Mouse (Mus musculus) retina, postnatal 1 day (tissue): ENCODE data around the gene Cd164l2.
A peak's percentile ranks its signal among the peaks of the same experiment; 100 is the strongest.

Experiments used
- DNase-seq: peaks from one replicate; pipeline ENCODE4 v3.0.0-alpha.2; 2012

The Cd164l2 gene

GRCm38 (mm10) chr4:133211751-133212561, at the start of gene Cd164l2, which contains the start of gene Gpr3:
Gene Cd164l2, plus strand, starts transcription at chr4:133212131.
Gene Gpr3, minus strand, starts transcription at chr4:133212536.
- no peak for DNase-seq

- no peak for DNase-seq
Measured at GRCm38 (mm10) chr4:133162196-133162595, 49.7 kb upstream of the Cd164l2 start.

- DNase-seq = no peak
Measured at GRCm38 (mm10) chr4:133166773-133167172, 45.2 kb upstream of the Cd164l2 start.

- DNase-seq = no peak
Measured at GRCm38 (mm10) chr4:133169237-133170055, 42.5 kb upstream of the Cd164l2 start.

GRCm38 (mm10) chr4:133170056-133170524, 41.8 kb upstream of the Cd164l2 start:
- no peak for DNase-seq

GRCm38 (mm10) chr4:133170616-133171015, 41.3 kb upstream of the Cd164l2 start:
- DNase-seq = no peak

- no peak for DNase-seq
Measured at GRCm38 (mm10) chr4:133172451-133172850, 39.5 kb upstream of the Cd164l2 start.

GRCm38 (mm10) chr4:133174361-133174760, 37.6 kb upstream of the Cd164l2 start:
- no peak for DNase-seq

- no peak for DNase-seq
Measured at GRCm38 (mm10) chr4:133175274-133175673, 36.7 kb upstream of the Cd164l2 start.

GRCm38 (mm10) chr4:133175998-133176760, 35.8 kb upstream of the Cd164l2 start:
- DNase-seq = peak; percentile 71

- DNase-seq = no peak
Measured at GRCm38 (mm10) chr4:133176761-133177403, 35.0 kb upstream of the Cd164l2 start.

GRCm38 (mm10) chr4:133178305-133178704, 33.6 kb upstream of the Cd164l2 start:
- no peak for DNase-seq

GRCm38 (mm10) chr4:133179258-133179657, 32.7 kb upstream of the Cd164l2 start:
- DNase-seq = no peak

GRCm38 (mm10) chr4:133182439-133183033, 29.4 kb upstream of the Cd164l2 start:
- no peak for DNase-seq

GRCm38 (mm10) chr4:133184031-133184897, 27.7 kb upstream of the Cd164l2 start:
- DNase-seq = no peak

- no peak for DNase-seq
Measured at GRCm38 (mm10) chr4:133184898-133185665, 26.8 kb upstream of the Cd164l2 start.

- no peak for DNase-seq
Measured at GRCm38 (mm10) chr4:133185893-133186292, 26.0 kb upstream of the Cd164l2 start.

- no peak for DNase-seq
Measured at GRCm38 (mm10) chr4:133186856-133187255, 25.1 kb upstream of the Cd164l2 start.

- DNase-seq = no peak
Measured at GRCm38 (mm10) chr4:133189396-133189795, 22.5 kb upstream of the Cd164l2 start.

- DNase-seq = no peak
Measured at GRCm38 (mm10) chr4:133194482-133194881, 17.4 kb upstream of the Cd164l2 start.
